Mouse (Mus musculus): ENCODE measurements around the gene Elmsan1.

Gene Elmsan1

GRCm38 (mm10) chr12:84152352-84153190, 66.1 kb downstream of the Elmsan1 start:
- in situ Hi-C loops (cut with MboI; ENCODE audit: low sequenced_read_pairs) = no loop called here

GRCm38 (mm10) chr12:84151911-84152310, 66.8 kb downstream of the Elmsan1 start:
- in situ Hi-C loops (cut with MboI; ENCODE audit: low sequenced_read_pairs) = no loop called here

GRCm38 (mm10) chr12:84150976-84151375, 67.7 kb downstream of the Elmsan1 start:
- in situ Hi-C loops (cut with MboI; ENCODE audit: low sequenced_read_pairs) = no loop called here

- in situ Hi-C loops (cut with MboI; ENCODE audit: low sequenced_read_pairs) = no loop called here
These were observed 68.7 kb downstream of the Elmsan1 start for GRCm38 (mm10) chr12:84149971-84150370.

GRCm38 (mm10) chr12:84148622-84149012, 70.1 kb downstream of the Elmsan1 start:
- in situ Hi-C loops (cut with MboI; ENCODE audit: low sequenced_read_pairs) = no loop called here

- in situ Hi-C loops (cut with MboI; ENCODE audit: low sequenced_read_pairs) = no loop called here
These were observed 70.6 kb downstream of the Elmsan1 start, which contains the start of gene Pnma1 for GRCm38 (mm10) chr12:84147954-84148621. Gene Pnma1 (minus strand): TSS chr12:84148489.

- in situ Hi-C loops (cut with MboI; ENCODE audit: low sequenced_read_pairs) = no loop called here
These were observed 76.2 kb downstream of the Elmsan1 start for GRCm38 (mm10) chr12:84142281-84143050.

- in situ Hi-C loops (cut with MboI; ENCODE audit: low sequenced_read_pairs) = no loop called here
These were observed 77.4 kb downstream of the Elmsan1 start for GRCm38 (mm10) chr12:84141271-84141670.

GRCm38 (mm10) chr12:84140135-84140534, 78.5 kb downstream of the Elmsan1 start:
- in situ Hi-C loops (cut with MboI; ENCODE audit: low sequenced_read_pairs) = no loop called here

GRCm38 (mm10) chr12:84137131-84137530, 81.5 kb downstream of the Elmsan1 start:
- in situ Hi-C loops (cut with MboI; ENCODE audit: low sequenced_read_pairs) = no loop called here

- in situ Hi-C loops (cut with MboI; ENCODE audit: low sequenced_read_pairs) = no loop called here
These were observed 86.4 kb downstream of the Elmsan1 start for GRCm38 (mm10) chr12:84132265-84132664.

- in situ Hi-C loops (cut with MboI; ENCODE audit: low sequenced_read_pairs) = no loop called here
These were observed 88.8 kb downstream of the Elmsan1 start for GRCm38 (mm10) chr12:84129931-84130330.

- in situ Hi-C loops (cut with MboI; ENCODE audit: low sequenced_read_pairs) = no loop called here
These were observed 90.1 kb downstream of the Elmsan1 start for GRCm38 (mm10) chr12:84128576-84128975.

GRCm38 (mm10) chr12:84126899-84127298, 91.8 kb downstream of the Elmsan1 start:
- in situ Hi-C loops (cut with MboI; ENCODE audit: low sequenced_read_pairs) = no loop called here

GRCm38 (mm10) chr12:84125892-84126291, 92.8 kb downstream of the Elmsan1 start:
- in situ Hi-C loops (cut with MboI; ENCODE audit: low sequenced_read_pairs) = no loop called here

GRCm38 (mm10) chr12:84119584-84119983, 99.1 kb downstream of the Elmsan1 start:
- in situ Hi-C loops (cut with MboI; ENCODE audit: low sequenced_read_pairs) = no loop called here

- in situ Hi-C loops (cut with MboI; ENCODE audit: low sequenced_read_pairs) = no loop called here
These were observed 104.3 kb downstream of the Elmsan1 start, which contains the start of gene Dnal1 for GRCm38 (mm10) chr12:84114153-84114994. Gene Dnal1 (plus strand): TSS chr12:84114366.

GRCm38 (mm10) chr12:84113676-84114075, 105.0 kb downstream of the Elmsan1 start:
- in situ Hi-C loops (cut with MboI; ENCODE audit: low sequenced_read_pairs) = no loop called here

- in situ Hi-C loops (cut with MboI; ENCODE audit: low sequenced_read_pairs) = no loop called here
These were observed 107.9 kb downstream of the Elmsan1 start for GRCm38 (mm10) chr12:84110814-84111213.

- in situ Hi-C loops (cut with MboI; ENCODE audit: low sequenced_read_pairs) = no loop called here
These were observed 108.8 kb downstream of the Elmsan1 start for GRCm38 (mm10) chr12:84109924-84110323.
